Mouse (Mus musculus) thymus, adult 2 months (tissue): Measurements from ENCODE around the gene Atp2a2.

ENCODE experiments used
- CTCF ChIP-seq: fragments of 200-500 bp; IDR thresholded peaks from 2 replicates; pipeline ENCODE4 v1.5.1; 2012; ENCODE audit warnings: mild to moderate bottlenecking, control low read depth, low read length, moderate library complexity, borderline replicate concordance; ENCODE audit not compliant: control insufficient read depth, poor library complexity, insufficient read depth; ENCODE audit errors: extremely low read depth
- POLR2A ChIP-seq: fragments of 200-500 bp; IDR thresholded peaks from 2 replicates; pipeline ENCODE4 v1.6.1; 2012; ENCODE audit warnings: mild to moderate bottlenecking, low read length, control low read depth, moderate library complexity; ENCODE audit not compliant: control insufficient read depth, poor library complexity, insufficient read depth; ENCODE audit errors: extremely low read depth

GRCm38 (mm10) chr5:122537654-122538053, 35.6 kb upstream of the Atp2a2 start:
- TF ChIP-seq POLR2A: no peak
- no peak for TF ChIP-seq CTCF
